Mouse (Mus musculus) inflammation-experienced regulatory T-cells (primary cell): ENCODE measurements around the gene Cpeb2. TPM values are rescaled to one million over a fixed set of nuclear protein-coding genes. Genes with fewer than 3 reads are reported as not detected.

Experiments used
- polyA plus RNA-seq, 2 experiments: library from polyadenylated mRNA; unstranded; fragments of 100-300 nt; shearing (Covaris generic); gene quantifications; one replicate each; pipeline ENCODE4 v1.2.1; 2017

The Cpeb2 gene
- polyA plus RNA-seq, result 1 to 10 TPM; 6.1 to 9.4 TPM

DNA sequence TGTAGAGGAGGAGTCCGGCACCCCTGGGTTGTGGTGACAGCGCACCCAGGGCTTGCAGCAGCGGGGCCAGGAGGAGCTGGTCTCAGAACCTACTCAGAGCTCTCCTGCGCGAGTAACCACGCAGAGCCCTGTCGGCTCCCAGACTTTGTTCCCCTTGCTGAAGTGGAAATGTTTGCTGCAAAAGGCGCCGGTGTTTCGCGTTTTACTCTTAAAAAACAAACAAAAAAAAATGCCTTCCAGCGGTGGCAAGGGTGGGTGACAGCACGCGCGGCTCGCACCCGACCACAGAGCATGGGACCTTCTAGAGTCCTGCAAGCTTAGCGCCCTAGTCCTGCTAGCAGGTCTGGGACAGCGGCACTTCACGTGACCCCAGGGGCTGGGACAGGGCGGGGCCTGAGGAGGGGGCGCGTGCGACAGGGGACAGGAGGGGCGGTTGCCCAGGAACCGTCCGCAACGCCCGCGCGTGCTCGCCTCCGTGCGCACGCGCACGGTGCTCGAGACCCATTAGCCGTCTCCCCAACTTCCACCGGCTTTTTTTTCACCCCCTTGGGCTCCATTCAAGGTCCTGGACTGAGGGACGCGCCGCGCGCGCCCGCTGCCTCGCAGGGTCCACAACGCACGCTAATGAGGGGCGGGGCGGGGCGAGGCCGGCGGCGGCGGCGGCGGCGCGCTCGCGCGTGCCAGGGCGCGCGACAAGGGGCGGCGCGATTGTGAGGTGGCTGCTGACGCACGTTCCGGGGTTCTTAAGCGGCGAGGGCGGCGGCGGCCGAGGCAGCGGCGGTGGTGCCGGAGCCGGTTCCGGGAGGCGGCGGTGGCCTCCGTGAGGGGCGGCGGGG lies at the start of gene Cpeb2:
Cpeb2 (plus strand) TSS at position 691 of the 836 bp plus-strand sequence.

